Mouse (Mus musculus) hindbrain, embryonic 16.5 days (tissue): Measurements from ENCODE around the gene Lix1l. TPM values are rescaled to one million over a fixed set of nuclear protein-coding genes. Genes with fewer than 3 reads are reported as not detected.

Experiments used
- ATAC-seq: fragments of 200-750 bp; cut with Nextera tagmentation; 2 replicates; pipeline ENCODE4 v1.8.0; 2017; ENCODE audit warnings: moderate TSS enrichment, moderate library complexity
- H3K27ac ChIP-seq: fragments of 300-500 bp; sonication (generic); 2 replicates; pipeline ENCODE4 v1.5.1; 2014; ENCODE audit warnings: low read depth, mild to moderate bottlenecking, control low read depth, low read length, moderate library complexity
- H3K27me3 ChIP-seq: fragments of 300-500 bp; sonication (generic); replicated peaks from 2 replicates; pipeline ENCODE4 v1.6.1; 2014; ENCODE audit warnings: low read length; ENCODE audit not compliant: control insufficient read depth, insufficient read depth
- H3K36me3 ChIP-seq: fragments of 300-500 bp; sonication (generic); 2 replicates; pipeline ENCODE4 v1.6.1; 2014; ENCODE audit warnings: mild to moderate bottlenecking, low read length, moderate library complexity, mixed read lengths; ENCODE audit not compliant: control insufficient read depth, insufficient read depth
- H3K4me1 ChIP-seq: fragments of 300-500 bp; sonication (generic); 2 replicates; pipeline ENCODE4 v1.6.1; 2014; ENCODE audit warnings: low read depth, low read length; ENCODE audit not compliant: control insufficient read depth, insufficient read depth
- H3K4me2 ChIP-seq: fragments of 300-500 bp; sonication (generic); 2 replicates; pipeline ENCODE4 v1.6.1; 2014; ENCODE audit warnings: mild to moderate bottlenecking, low read length, control low read depth, moderate library complexity
- H3K4me3 ChIP-seq: fragments of 300-500 bp; sonication (generic); 2 replicates; pipeline ENCODE4 v1.5.1; 2014; ENCODE audit warnings: mild to moderate bottlenecking, low read length, control low read depth, moderate library complexity
- H3K9ac ChIP-seq: fragments of 300-500 bp; sonication (generic); 2 replicates; pipeline ENCODE4 v1.6.1; 2014; ENCODE audit warnings: low read depth, mild to moderate bottlenecking, control low read depth, low read length, moderate library complexity
- H3K9me3 ChIP-seq: fragments of 300-500 bp; sonication (generic); 2 replicates; pipeline ENCODE4 v1.6.1; 2014; ENCODE audit warnings: mild to moderate bottlenecking, low read length, moderate library complexity; ENCODE audit not compliant: control insufficient read depth
- WGBS: fragments of 180-500 bp; shearing (Covaris S2); extraction: QIAGEN DNeasy Blood & Tissue Kit; methylation state at CpG from one replicate; pipeline ENCODE4 v1.1.7; 2014; 5-methylcytosine and 5-hydroxymethylcytosine counted together
- polyA plus RNA-seq: library from polyadenylated mRNA; unstranded; fragments of >200 nt; fragmentation: Nextera tagmentation; extraction: Ambion mirVana; gene quantifications from 2 replicates; pipeline ENCODE4 v1.2.1, GENCODE M21; 2015

Gene Lix1l
- polyA plus RNA-seq, 1 experiment from 2014 or later: 5.1 TPM

DNA sequence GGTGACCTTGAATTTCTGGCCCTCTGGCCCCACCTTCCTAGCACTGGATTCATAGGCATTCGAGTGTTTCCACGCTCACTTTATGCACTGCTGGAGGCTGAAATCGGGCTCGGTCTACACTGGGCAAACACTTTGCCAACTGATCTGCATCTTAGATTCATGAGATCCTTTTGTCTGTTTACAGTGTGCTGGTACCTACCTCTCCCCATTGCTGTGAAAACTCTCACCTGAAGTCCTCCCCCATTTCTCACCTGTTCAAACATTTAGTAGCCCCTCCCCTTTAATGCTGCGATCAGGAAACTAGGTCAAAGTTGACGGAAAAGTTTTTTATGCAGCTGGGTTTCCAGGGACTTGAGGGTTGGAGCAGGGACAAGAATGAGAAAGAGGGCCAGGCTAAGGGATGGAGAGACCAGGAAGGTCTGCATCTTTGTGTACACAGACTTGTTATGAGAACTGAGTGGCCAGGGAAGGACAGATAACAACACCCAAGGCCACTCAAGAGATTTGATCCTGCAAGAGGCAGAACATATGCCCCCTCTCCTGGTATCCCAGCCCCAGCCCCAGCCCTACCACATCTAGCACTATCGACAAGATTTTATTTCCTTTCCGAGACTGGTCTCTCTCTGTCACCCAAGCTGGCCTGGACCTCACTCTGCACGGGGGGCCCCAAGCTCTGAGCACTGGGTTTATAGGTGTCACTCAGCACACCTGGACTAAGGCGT, 36.9 kb upstream of the Lix1l start:
- Histone ChIP-seq H3K4me3 (no peak overlapping the region), H3K4me2 (no peak overlapping the region), H3K36me3 (peaks cover 8% of the 10 kb centered on the region), H3K4me1 (peaks cover 22% of the 10 kb centered on the region), H3K9me3 (no peaks in the 10 kb centered on the region), H3K27ac (no peak overlapping the region; the same call in 1 of the 2 replicates), H3K9ac (no peak overlapping the region), H3K27me3 (no peaks in the 10 kb centered on the region)
- 69% methylated on average over 10 of the region's 10 CpGs for WGBS
- ATAC-seq: no peak

DNA sequence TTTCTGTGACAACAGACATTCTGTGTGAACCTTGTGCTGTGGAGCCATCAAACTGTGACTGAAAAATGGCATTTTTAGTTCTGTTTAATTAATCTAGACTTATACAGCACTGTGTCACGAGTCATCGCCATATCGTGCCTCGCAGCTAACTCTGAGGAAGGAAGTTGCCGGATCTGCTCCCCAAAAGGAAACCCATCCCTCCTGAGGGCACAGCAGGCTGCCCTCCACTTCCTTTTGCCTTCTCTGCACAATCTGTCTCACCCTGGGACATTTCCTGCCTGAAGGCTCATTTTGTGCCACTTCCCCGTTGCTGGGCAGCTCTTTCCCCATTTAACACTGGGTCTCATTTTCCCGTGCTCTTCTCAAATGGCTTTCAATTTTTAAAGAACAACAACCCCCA, 36.3 kb upstream of the Lix1l start:
- H3K9me3 ChIP-seq: no peaks in the 10 kb centered on the region
- no peak overlapping the region; the same call in 1 of the 2 replicates for H3K27ac ChIP-seq
- H3K9ac ChIP-seq: no peak overlapping the region
- 69% methylated on average over 7 of the region's 7 CpGs for WGBS
- H3K4me2 ChIP-seq: no peak overlapping the region
- ATAC-seq: no peak
- H3K4me1 ChIP-seq: peaks cover 17% of the 10 kb centered on the region
- peaks cover 8% of the 10 kb centered on the region for H3K36me3 ChIP-seq
- H3K4me3 ChIP-seq: no peak overlapping the region
- no peaks in the 10 kb centered on the region for H3K27me3 ChIP-seq

DNA sequence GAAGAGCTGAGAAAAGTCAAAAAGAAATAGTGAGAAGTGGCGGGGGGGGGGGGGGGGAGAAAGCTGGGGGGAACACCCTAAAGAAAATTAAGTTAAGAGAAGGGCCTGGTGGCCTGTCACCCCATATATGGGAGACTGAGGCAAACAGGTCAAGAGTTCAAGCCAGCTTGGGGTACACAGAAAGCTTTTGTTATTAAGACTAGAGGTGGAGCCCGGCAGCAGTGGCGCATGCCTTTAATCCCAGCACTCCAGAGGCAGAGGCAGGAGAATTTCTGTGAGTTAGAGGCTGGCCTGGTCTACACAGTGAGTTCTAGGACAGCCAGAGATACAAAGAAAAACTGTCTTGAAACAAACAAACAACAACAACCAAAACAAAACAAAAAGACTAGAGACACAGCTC, 35.8 kb upstream of the Lix1l start:
- Histone ChIP-seq H3K27ac (no peak overlapping the region), H3K4me1 (peaks cover 12% of the 10 kb centered on the region), H3K9ac (no peak overlapping the region), H3K4me2 (no peak overlapping the region), H3K36me3 (peaks cover 8% of the 10 kb centered on the region), H3K27me3 (no peaks in the 10 kb centered on the region), H3K9me3 (no peaks in the 10 kb centered on the region), H3K4me3 (no peak overlapping the region)
- ATAC-seq: no peak
- 91% methylated on average over 3 of the region's 3 CpGs for WGBS

DNA sequence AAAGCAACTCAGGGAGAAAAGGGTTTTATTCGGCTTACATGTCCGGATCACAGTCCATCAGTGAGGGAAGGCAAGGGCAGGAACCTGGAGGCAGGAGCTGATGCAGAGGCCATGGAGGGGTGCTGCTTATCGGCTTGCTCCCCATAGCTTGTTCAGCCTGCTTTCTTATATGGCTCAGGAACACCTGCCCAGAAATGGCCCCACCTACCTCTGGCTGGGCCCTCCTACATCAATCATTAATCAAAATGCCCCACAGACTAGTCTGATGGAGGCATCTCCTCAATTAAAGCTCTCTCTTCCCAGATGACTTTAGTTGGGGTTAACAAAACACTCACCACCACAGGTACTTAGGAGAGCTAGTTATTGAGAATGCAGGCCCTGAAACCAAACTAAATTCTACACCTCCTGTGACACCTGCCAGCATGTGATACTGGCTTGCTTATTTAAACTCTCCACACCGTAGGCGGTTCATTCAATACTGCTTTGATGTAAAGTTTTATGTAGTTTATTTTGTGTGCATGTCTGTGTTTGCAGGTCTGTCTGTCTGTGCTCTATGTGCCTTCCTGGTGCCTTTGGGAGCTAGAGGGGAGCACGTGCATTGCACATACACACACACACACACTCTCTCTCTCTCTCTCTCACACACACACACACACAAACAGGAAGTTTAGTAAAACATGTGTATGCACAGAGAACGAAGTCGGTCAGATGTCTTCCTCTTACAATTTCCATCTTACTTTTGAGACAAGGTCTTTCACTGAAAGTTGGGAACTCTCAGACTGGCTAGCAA, 34.1 kb upstream of the Lix1l start:
- ATAC-seq: no peak
- H3K4me1 ChIP-seq: no peaks in the 10 kb centered on the region
- H3K9me3 ChIP-seq: no peaks in the 10 kb centered on the region
- no peak overlapping the region for H3K4me3 ChIP-seq
- H3K9ac ChIP-seq: no peak overlapping the region
- WGBS: 85% methylated on average over 8 of the region's 8 CpGs
- no peaks in the 10 kb centered on the region for H3K27me3 ChIP-seq
- no peaks in the 10 kb centered on the region for H3K36me3 ChIP-seq
- no peak overlapping the region for H3K4me2 ChIP-seq
- H3K27ac ChIP-seq: no peak overlapping the region

GRCm38 (mm10) chr3:96568605-96569004, 32.3 kb upstream of the Lix1l start:
- H3K9ac ChIP-seq: no peak overlapping the region
- no peak overlapping the region for H3K27ac ChIP-seq
- H3K9me3 ChIP-seq: no peaks in the 10 kb centered on the region
- H3K4me2 ChIP-seq: no peak overlapping the region
- H3K4me1 ChIP-seq: no peaks in the 10 kb centered on the region
- H3K27me3 ChIP-seq: no peaks in the 10 kb centered on the region
- 68% methylated on average over 8 of the region's 8 CpGs for WGBS
- no peak overlapping the region for H3K4me3 ChIP-seq
- ATAC-seq: no peak
- no peaks in the 10 kb centered on the region for H3K36me3 ChIP-seq

DNA sequence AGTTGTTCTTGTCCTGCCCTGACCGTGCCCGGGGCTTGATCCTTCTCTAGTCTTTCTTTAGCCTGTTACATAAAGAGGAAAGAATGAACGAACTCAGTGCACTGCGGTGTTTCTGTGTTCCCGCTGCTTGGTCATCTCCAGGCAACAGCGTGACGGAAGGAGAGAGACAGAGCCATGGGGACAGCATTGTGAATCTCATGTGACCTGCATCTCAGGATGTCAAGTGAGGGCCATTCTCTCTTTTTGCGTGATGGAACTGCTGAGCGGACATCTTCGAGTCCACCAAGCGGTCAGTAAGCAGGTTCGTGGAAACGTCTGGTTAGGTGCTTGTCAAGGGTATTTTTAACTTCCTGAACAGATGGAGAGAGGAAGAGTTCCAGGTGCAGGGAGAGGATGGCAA, 31.4 kb upstream of the Lix1l start:
- Histone ChIP-seq H3K4me1 (no peaks in the 10 kb centered on the region), H3K4me2 (no peak overlapping the region), H3K27ac (no peak overlapping the region), H3K4me3 (no peak overlapping the region), H3K27me3 (no peaks in the 10 kb centered on the region), H3K9me3 (no peaks in the 10 kb centered on the region), H3K36me3 (no peaks in the 10 kb centered on the region), H3K9ac (no peak overlapping the region)
- 85% methylated on average over 13 of the region's 13 CpGs for WGBS
- ATAC-seq: no peak

GRCm38 (mm10) chr3:96569966-96570605, 30.9 kb upstream of the Lix1l start:
- H3K4me3 ChIP-seq: no peak overlapping the region
- H3K9me3 ChIP-seq: no peaks in the 10 kb centered on the region
- no peak for ATAC-seq
- WGBS: 87% methylated on average over 11 of the region's 11 CpGs
- no peaks in the 10 kb centered on the region for H3K36me3 ChIP-seq
- H3K4me2 ChIP-seq: no peak overlapping the region
- no peak overlapping the region for H3K9ac ChIP-seq
- H3K27me3 ChIP-seq: no peaks in the 10 kb centered on the region
- H3K4me1 ChIP-seq: no peaks in the 10 kb centered on the region
- no peak overlapping the region for H3K27ac ChIP-seq

DNA sequence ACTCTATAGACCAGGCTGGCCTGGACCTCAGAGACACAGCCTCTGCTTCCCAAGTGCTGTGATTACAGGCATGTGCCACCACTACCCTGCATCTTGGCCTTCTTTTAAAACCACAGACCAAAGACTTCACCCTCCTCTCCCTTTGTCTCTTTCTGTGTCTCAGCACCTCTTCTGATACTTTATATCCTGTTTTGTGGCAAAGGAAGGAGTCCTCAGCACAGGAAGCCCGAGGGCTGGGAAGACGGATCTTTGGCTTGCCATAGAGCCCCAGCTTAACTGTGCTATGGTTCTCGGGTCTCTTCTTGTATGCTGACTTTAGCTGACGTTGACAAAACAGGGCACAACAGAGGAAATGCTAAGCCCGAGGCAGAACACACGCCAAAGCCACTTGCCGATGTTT, 30.3 kb upstream of the Lix1l start:
- H3K4me1 ChIP-seq: no peaks in the 10 kb centered on the region
- no peak overlapping the region for H3K9ac ChIP-seq
- no peaks in the 10 kb centered on the region for H3K9me3 ChIP-seq
- no peak for ATAC-seq
- H3K4me2 ChIP-seq: no peak overlapping the region
- H3K27me3 ChIP-seq: no peaks in the 10 kb centered on the region
- no peak overlapping the region for H3K4me3 ChIP-seq
- WGBS: 83% methylated on average over 7 of the region's 7 CpGs
- H3K27ac ChIP-seq: no peak overlapping the region
- H3K36me3 ChIP-seq: no peaks in the 10 kb centered on the region

DNA sequence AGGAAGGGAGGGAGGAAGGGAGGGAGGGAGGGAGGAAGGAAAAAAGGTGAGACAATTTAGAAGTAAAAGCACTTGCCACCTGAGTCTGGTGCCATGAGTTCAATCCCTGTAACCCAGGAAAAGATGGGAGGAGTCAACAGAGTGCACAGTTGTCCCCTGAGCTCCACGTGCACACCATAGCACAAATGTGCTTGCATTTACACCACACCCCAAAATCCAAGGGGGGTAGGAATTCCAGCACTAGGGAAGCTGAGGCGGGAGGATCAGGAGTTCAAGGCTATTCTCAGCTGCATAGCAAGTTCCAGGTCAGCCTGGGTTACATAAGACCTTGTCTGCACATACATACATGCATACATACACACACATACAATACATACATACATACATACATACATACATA, 29.6 kb upstream of the Lix1l start:
- H3K4me2 ChIP-seq: no peak overlapping the region
- no peaks in the 10 kb centered on the region for H3K36me3 ChIP-seq
- H3K9me3 ChIP-seq: no peaks in the 10 kb centered on the region
- no peaks in the 10 kb centered on the region for H3K4me1 ChIP-seq
- no peak overlapping the region for H3K4me3 ChIP-seq
- ATAC-seq: no peak
- H3K27me3 ChIP-seq: no peaks in the 10 kb centered on the region
- WGBS: 80% methylated on average over 2 of the region's 2 CpGs
- no peak overlapping the region for H3K27ac ChIP-seq
- H3K9ac ChIP-seq: no peak overlapping the region
